Mouse (Mus musculus) liver, embryonic 16.5 days (tissue): ENCODE results near the gene Rassf8. TPM values are rescaled to one million over a fixed set of nuclear protein-coding genes. Genes with fewer than 3 reads are reported as not detected.

ENCODE experiments used
- ATAC-seq: fragments of 200-750 bp; cut with Nextera tagmentation; 2 replicates; pipeline ENCODE4 v1.8.0; 2017; ENCODE audit warnings: low read depth, mild to moderate bottlenecking, moderate number of reproducible peaks, moderate library complexity
- H3K27ac ChIP-seq: fragments of 300-500 bp; sonication (generic); 2 replicates; pipeline ENCODE4 v1.5.1; 2014; ENCODE audit warnings: mild to moderate bottlenecking, low read length
- H3K27me3 ChIP-seq: fragments of 300-500 bp; sonication (generic); 2 replicates; pipeline ENCODE4 v1.6.1; 2014; ENCODE audit warnings: low read depth, low read length, mixed read lengths; ENCODE audit not compliant: control insufficient read depth, insufficient read depth
- H3K36me3 ChIP-seq: fragments of 300-500 bp; sonication (generic); 2 replicates; pipeline ENCODE4 v1.6.1; 2014; ENCODE audit warnings: mild to moderate bottlenecking; ENCODE audit not compliant: control insufficient read depth, insufficient read depth
- H3K4me1 ChIP-seq: fragments of 300-500 bp; sonication (generic); 2 replicates; pipeline ENCODE4 v1.6.1; 2014; ENCODE audit warnings: low read depth, low read length, mixed read lengths; ENCODE audit not compliant: control insufficient read depth
- H3K4me2 ChIP-seq: fragments of 300-500 bp; sonication (generic); 2 replicates; pipeline ENCODE4 v1.6.1; 2014; ENCODE audit warnings: low read depth, low read length, mixed read lengths
- H3K4me3 ChIP-seq: fragments of 300-500 bp; sonication (generic); 2 replicates; pipeline ENCODE4 v1.5.1; 2014; ENCODE audit warnings: low read depth, mild to moderate bottlenecking, low read length
- H3K9ac ChIP-seq: fragments of 300-500 bp; sonication (generic); 2 replicates; pipeline ENCODE4 v1.6.1; 2014; ENCODE audit warnings: low read depth, low read length
- H3K9me3 ChIP-seq: fragments of 300-500 bp; sonication (generic); replicated peaks from 2 replicates; pipeline ENCODE4 v1.6.1; 2016; ENCODE audit warnings: low read length; ENCODE audit not compliant: control insufficient read depth
- whole genome bisulfite sequencing: fragments of 180-500 bp; shearing (Covaris S2); extraction: QIAGEN DNeasy Blood & Tissue Kit; methylation state at CpG from one replicate; pipeline ENCODE4 v1.1.7; 2014; ENCODE audit not compliant: insufficient replicate concordance; 5-methylcytosine and 5-hydroxymethylcytosine counted together
- polyA plus RNA-seq: library from polyadenylated mRNA; unstranded; fragments of >200 nt; fragmentation: Nextera tagmentation; extraction: Ambion mirVana; gene quantifications from 2 replicates; pipeline ENCODE4 v1.2.1, GENCODE M21; 2015

Rassf8 gene
- polyA plus RNA-seq, 1 experiment from 2014 or later = 1.6 TPM

DNA sequence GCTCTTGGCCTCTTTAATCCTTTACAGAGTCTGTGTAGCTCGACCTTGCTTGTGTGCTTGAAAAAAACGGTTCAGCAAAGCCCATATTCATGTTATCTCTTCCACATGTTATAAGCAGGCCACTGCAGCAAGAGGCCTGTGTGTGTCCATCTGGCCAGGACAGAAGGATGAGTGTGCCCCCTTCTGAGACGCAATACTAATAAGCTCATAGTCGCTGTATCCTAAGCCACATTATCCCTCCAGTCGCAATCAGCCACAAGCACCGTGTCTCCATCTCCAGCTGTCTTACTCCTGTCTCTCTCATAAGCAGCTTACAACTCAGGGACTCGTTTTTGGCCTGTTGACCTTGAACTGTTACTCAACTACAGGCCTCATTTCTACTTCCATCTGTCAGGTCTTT is 24.0 kb upstream of the Rassf8 start:
- 60% methylated on average over 7 of the region's 7 CpGs for WGBS
- Histone ChIP-seq H3K27ac (no peak overlapping the region), H3K4me2 (no peak overlapping the region), H3K4me3 (no peak overlapping the region), H3K4me1 (no peaks in the 10 kb centered on the region), H3K9me3 (no peaks in the 10 kb centered on the region), H3K27me3 (no peaks in the 10 kb centered on the region), H3K36me3 (no peaks in the 10 kb centered on the region), H3K9ac (no peak overlapping the region)
- no peak for ATAC-seq

GRCm38 (mm10) chr6:145723131-145723863 is 23.3 kb upstream of the Rassf8 start:
- no peak overlapping the region for H3K4me3 ChIP-seq
- no peak overlapping the region for H3K9ac ChIP-seq
- no peak overlapping the region for H3K27ac ChIP-seq
- H3K9me3 ChIP-seq = no peaks in the 10 kb centered on the region
- H3K27me3 ChIP-seq = no peaks in the 10 kb centered on the region
- 66% methylated on average over 13 of the region's 13 CpGs for WGBS
- H3K4me1 ChIP-seq = no peaks in the 10 kb centered on the region
- no peak for ATAC-seq
- H3K36me3 ChIP-seq = no peaks in the 10 kb centered on the region
- H3K4me2 ChIP-seq = no peak overlapping the region

GRCm38 (mm10) chr6:145725849-145726248 is 20.7 kb upstream of the Rassf8 start:
- no peaks in the 10 kb centered on the region for H3K4me1 ChIP-seq
- WGBS = 62% methylated on average over 10 of the region's 10 CpGs
- no peaks in the 10 kb centered on the region for H3K36me3 ChIP-seq
- no peak overlapping the region for H3K27ac ChIP-seq
- no peaks in the 10 kb centered on the region for H3K27me3 ChIP-seq
- no peak overlapping the region for H3K4me2 ChIP-seq
- no peaks in the 10 kb centered on the region for H3K9me3 ChIP-seq
- H3K4me3 ChIP-seq = no peak overlapping the region
- no peak overlapping the region for H3K9ac ChIP-seq
- ATAC-seq = no peak

GRCm38 (mm10) chr6:145726986-145727385 is 19.6 kb upstream of the Rassf8 start:
- no peak for ATAC-seq
- Histone ChIP-seq H3K27ac (no peak overlapping the region), H3K9me3 (no peaks in the 10 kb centered on the region), H3K27me3 (no peaks in the 10 kb centered on the region), H3K36me3 (no peaks in the 10 kb centered on the region), H3K4me3 (no peak overlapping the region), H3K4me1 (no peaks in the 10 kb centered on the region), H3K9ac (no peak overlapping the region), H3K4me2 (no peak overlapping the region)
- WGBS = 32% methylated on average over 5 of the region's 5 CpGs

DNA sequence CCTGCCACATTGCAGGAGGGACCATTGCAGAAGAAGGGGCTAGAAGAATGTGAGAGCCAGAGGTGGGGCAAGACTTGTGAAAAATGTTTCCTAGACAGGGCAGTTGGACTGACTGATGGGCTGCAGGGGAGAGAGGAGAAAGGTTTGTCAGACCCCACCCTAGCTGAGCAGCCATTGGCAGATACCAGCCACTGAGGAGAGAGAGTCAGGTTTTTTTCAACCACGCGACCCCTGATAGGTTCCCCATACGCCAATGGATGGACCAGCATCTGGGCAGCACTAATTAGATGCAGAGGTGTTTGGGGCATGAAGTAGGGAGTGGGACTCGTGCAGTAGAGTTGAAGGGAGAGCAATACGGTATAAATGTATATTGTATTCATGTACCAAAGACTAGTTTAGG is 13.7 kb upstream of the Rassf8 start:
- 54% methylated on average over 5 of the region's 5 CpGs for WGBS
- H3K4me1 ChIP-seq = no peaks in the 10 kb centered on the region

GRCm38 (mm10) chr6:145733276-145733675 is 13.3 kb upstream of the Rassf8 start:
- H3K4me1 ChIP-seq = no peaks in the 10 kb centered on the region
- no peak overlapping the region for H3K4me3 ChIP-seq
- H3K9ac ChIP-seq = no peak overlapping the region
- H3K4me2 ChIP-seq = no peak overlapping the region
- no peak for ATAC-seq
- no peaks in the 10 kb centered on the region for H3K36me3 ChIP-seq
- no peaks in the 10 kb centered on the region for H3K9me3 ChIP-seq
- H3K27ac ChIP-seq = no peak overlapping the region
- H3K27me3 ChIP-seq = no peaks in the 10 kb centered on the region
- 49% methylated on average over 4 of the region's 4 CpGs for WGBS

More for the DNA sequence above, 13.7 kb upstream of the Rassf8 start:
- no peak for ATAC-seq
- Histone ChIP-seq H3K36me3 (no peaks in the 10 kb centered on the region), H3K27me3 (no peaks in the 10 kb centered on the region), H3K4me2 (no peak overlapping the region), H3K9ac (no peak overlapping the region), H3K9me3 (no peaks in the 10 kb centered on the region), H3K4me3 (no peak overlapping the region), H3K27ac (no peak overlapping the region)

DNA sequence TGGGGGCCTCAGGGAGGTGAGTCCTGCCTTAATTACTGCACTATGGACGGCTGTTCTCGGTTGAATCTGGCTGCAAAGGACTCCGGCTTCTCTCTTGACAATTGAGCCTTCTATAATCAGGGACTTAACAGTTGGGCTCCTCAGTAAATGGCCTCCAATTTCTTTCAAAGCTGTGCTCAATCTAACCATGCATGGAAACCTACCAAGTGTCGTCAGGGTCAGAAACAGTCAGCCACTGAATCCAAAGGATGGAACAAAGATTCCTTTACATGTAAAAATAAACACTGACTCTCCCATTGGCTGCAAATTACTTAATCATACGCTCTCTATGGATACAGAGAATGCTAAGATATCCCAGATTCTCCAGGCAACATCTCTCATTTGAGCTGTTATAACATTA is 12.6 kb upstream of the Rassf8 start:
- Histone ChIP-seq H3K9me3 (no peaks in the 10 kb centered on the region), H3K4me2 (no peak overlapping the region), H3K27ac (no peak overlapping the region), H3K36me3 (no peaks in the 10 kb centered on the region), H3K27me3 (no peaks in the 10 kb centered on the region), H3K4me1 (no peaks in the 10 kb centered on the region), H3K4me3 (no peak overlapping the region), H3K9ac (no peak overlapping the region)
- ATAC-seq = no peak
- WGBS = 46% methylated on average over 5 of the region's 5 CpGs

DNA sequence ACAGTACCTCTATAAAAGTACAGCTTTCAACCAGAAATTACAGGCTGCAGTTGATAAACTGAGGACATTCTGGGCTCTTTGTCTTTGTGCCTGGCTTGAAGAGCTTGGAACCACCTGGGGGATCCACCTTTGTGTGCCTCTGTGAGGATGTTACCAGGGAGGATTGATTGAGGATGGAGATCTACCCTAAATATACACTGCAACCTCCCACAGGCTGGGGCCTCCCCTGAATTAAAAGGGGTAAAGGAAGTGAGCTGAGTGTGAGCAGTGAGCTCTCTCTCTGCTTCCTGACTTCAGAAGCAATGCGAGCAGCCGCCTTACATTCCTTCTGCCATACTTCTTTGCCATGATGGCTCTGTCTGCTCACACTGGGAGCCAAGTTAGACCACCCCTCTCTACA is 10.4 kb upstream of the Rassf8 start:
- Histone ChIP-seq H3K9me3 (no peaks in the 10 kb centered on the region), H3K27ac (no peak overlapping the region), H3K4me1 (no peaks in the 10 kb centered on the region), H3K9ac (no peak overlapping the region), H3K4me2 (no peak overlapping the region), H3K36me3 (no peaks in the 10 kb centered on the region), H3K27me3 (no peaks in the 10 kb centered on the region), H3K4me3 (no peak overlapping the region)
- WGBS = 35% methylated on average over 2 of the region's 2 CpGs
- no peak for ATAC-seq

DNA sequence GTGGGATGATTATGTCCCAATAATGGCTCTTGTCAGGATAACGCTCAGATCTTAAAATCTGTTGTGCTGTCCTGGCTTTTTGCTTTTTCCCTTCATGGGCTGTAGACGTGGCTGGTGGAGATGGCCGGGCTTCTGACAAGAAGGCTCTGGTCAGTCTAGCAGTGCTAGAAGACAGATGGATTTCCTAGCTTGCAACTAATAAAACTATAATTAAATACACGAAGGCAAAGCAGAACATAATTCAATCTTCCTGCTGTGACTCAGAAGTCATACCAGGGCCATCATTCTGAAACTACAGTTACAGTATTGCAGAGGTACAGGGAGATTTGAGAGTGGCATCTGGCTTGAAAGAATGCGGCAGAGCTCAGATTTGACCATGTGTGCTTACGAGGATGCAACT is 7.3 kb upstream of the Rassf8 start:
- no peaks in the 10 kb centered on the region for H3K4me1 ChIP-seq
- H3K27ac ChIP-seq = no peak overlapping the region
- H3K9ac ChIP-seq = no peak overlapping the region
- no peaks in the 10 kb centered on the region for H3K9me3 ChIP-seq
- no peak overlapping the region for H3K4me3 ChIP-seq
- ATAC-seq = no peak
- H3K36me3 ChIP-seq = no peaks in the 10 kb centered on the region
- no peaks in the 10 kb centered on the region for H3K27me3 ChIP-seq
- 69% methylated on average over 6 of the region's 6 CpGs for WGBS
- no peak overlapping the region for H3K4me2 ChIP-seq
